Mouse (Mus musculus) E14TG2a.4 (cell line): ENCODE measurements around the gene Hdac9.

Source experiments
- CTCF ChIP-seq: conservative IDR thresholded peaks from 2 replicates; pipeline ENCODE4 v1.5.1; 2014; ENCODE audit warnings: low read length
- NANOG ChIP-seq: IDR thresholded peaks from 2 replicates; pipeline ENCODE4 v1.6.1; 2014; ENCODE audit warnings: borderline replicate concordance, low read length, mixed read lengths
- POU5F1 ChIP-seq: IDR thresholded peaks from 2 replicates; pipeline ENCODE4 v1.6.1; 2014; ENCODE audit warnings: low read length, borderline replicate concordance

GRCm38 (mm10) chr12:34327111-34327510 is 589.8 kb downstream of the Hdac9 start:
- TF ChIP-seq CTCF, result no peak
- no peak for TF ChIP-seq NANOG
- TF ChIP-seq POU5F1, result no peak
